Mouse (Mus musculus) G1E (cell line): ENCODE measurements around the gene Trp53i13. TPM values are rescaled to one million over a fixed set of nuclear protein-coding genes. Genes with fewer than 3 reads are reported as not detected.
A peak's percentile ranks its signal among the peaks of the same experiment; 100 is the strongest.

ENCODE experiments used
- ATAC-seq: 2 replicates; pipeline ENCODE4 v1.8.0; 2016; ENCODE audit warnings: mild to moderate bottlenecking; ENCODE audit not compliant: insufficient number of reproducible peaks, poor library complexity, low FRiP score, severe bottlenecking; ENCODE audit errors: extremely low read depth
- DNase-seq: peaks from one replicate; pipeline ENCODE4 v3.0.0; 2012; ENCODE audit warnings: low spot score
- H3K27me3 ChIP-seq: 2 replicates; pipeline ENCODE4 v1.6.1; 2012; ENCODE audit warnings: mild to moderate bottlenecking, low read length, inconsistent platforms; ENCODE audit not compliant: insufficient read depth
- H3K36me3 ChIP-seq: replicated peaks from 2 replicates; pipeline ENCODE3; 2012; ENCODE audit warnings: mild to moderate bottlenecking, inconsistent platforms
- H3K4me1 ChIP-seq: 2 replicates; pipeline ENCODE4 v1.6.1; 2012; ENCODE audit warnings: low read depth, low read length, inconsistent platforms, mixed read lengths; ENCODE audit not compliant: insufficient read depth
- H3K4me3 ChIP-seq: 2 replicates; pipeline ENCODE4 v1.5.1; 2012; ENCODE audit warnings: low read depth, mild to moderate bottlenecking, inconsistent platforms, low read length, moderate library complexity, mixed read lengths
- H3K9me3 ChIP-seq: replicated peaks from 2 replicates; pipeline ENCODE4 v1.6.1; 2012; ENCODE audit warnings: inconsistent platforms
- CTCF ChIP-seq: IDR thresholded peaks from 2 replicates; pipeline ENCODE4 v1.5.1; 2012; ENCODE audit warnings: low read depth, low read length, inconsistent platforms, mixed read lengths
- GATA1 ChIP-seq: IDR thresholded peaks from 2 replicates; pipeline ENCODE4 v1.6.1; 2012; ENCODE audit warnings: borderline replicate concordance, low read length, inconsistent platforms, mixed read lengths
- GATA2 ChIP-seq: IDR thresholded peaks from 2 replicates; pipeline ENCODE4 v1.6.1; 2012; ENCODE audit warnings: low read depth, low read length, inconsistent platforms, borderline replicate concordance
- POLR2AphosphoS5 ChIP-seq: IDR thresholded peaks from 2 replicates; pipeline ENCODE4 v1.6.1; 2012; ENCODE audit warnings: low read depth, low read length, inconsistent platforms; ENCODE audit not compliant: insufficient replicate concordance
- TAL1 ChIP-seq: conservative IDR thresholded peaks from 2 replicates; pipeline ENCODE4 v1.6.1; 2012; ENCODE audit warnings: low read depth, low read length, inconsistent platforms, mixed read lengths
- polyA plus RNA-seq: library from polyadenylated mRNA; stranded (reverse); fragments of >175 nt; gene quantifications from 2 replicates; pipeline ENCODE4 v1.2.3, GENCODE M21; 2012
- total RNA-seq, 2 experiments: library from RNA; stranded (forward) in 1 of 2; stranded (reverse) in 1 of 2; fragments of 200-1000 nt in 1 of 2; fragments of >200 nt in 1 of 2; fragmentation: Nextera tagmentation in 1 of 2; gene quantifications; 2 replicates each; pipeline ENCODE4 v1.2.3; 2014 to 2017

The Trp53i13 gene
- total and polyA plus RNA-seq, 3 experiments, result 0.71 to 5.4 (median 1.4) TPM

DNA sequence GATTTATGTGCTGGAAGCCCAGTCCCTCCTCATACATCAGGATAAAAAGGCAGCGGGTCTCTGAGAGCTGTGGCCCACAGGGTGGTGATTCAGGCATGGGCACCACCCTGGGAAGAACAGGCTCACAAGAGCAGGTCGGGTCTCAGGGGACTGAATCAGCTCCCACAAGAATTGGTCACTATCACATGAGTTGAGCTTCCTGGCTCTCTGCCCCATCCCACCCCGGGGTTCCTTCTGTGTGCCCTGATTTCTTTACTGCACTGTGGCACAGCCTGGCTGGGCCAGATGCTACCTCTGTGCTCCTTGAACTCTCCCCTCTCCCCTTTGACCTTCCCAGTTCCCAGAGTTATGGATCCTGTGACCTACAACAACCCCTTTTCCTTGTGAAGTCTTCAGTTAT is 32.7 kb downstream of the Trp53i13 start:
- H3K36me3 ChIP-seq, result no peaks in the 10 kb centered on the region
- TF ChIP-seq CTCF (no peak), POLR2AphosphoS5 (no peak), GATA2 (no peak), TAL1 (no peak), GATA1 (no peak)
- peaks cover 61% of the 10 kb centered on the region for H3K27me3 ChIP-seq
- no peaks in the 10 kb centered on the region for H3K4me1 ChIP-seq
- no peak overlapping the region for H3K4me3 ChIP-seq
- DNase-seq (no peak), ATAC-seq (no peak)
- H3K9me3 ChIP-seq, result no peaks in the 10 kb centered on the region

DNA sequence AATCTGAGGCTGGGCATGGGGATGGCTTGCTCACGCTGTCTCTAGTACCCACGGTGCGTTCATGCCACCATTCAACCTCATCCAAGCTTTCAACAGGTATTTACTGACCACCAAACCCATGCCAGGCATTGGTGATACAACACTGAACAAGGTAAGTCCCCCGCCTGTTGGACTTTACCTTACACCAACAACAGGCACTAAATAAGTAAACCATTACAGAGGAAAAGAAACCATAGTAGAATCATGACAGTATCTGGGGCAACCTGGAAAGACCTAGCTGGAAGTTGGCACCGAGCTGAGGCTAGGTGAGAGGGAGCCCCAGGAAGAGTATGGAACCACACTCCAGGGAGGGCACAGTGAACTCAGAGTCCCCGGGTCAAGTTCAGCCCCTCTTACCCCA is 38.9 kb downstream of the Trp53i13 start:
- Histone ChIP-seq H3K4me3 (no peak overlapping the region), H3K4me1 (no peaks in the 10 kb centered on the region; the same call in 1 of the 2 replicates), H3K27me3 (peaks cover 59% of the 10 kb centered on the region), H3K36me3 (no peaks in the 10 kb centered on the region), H3K9me3 (no peaks in the 10 kb centered on the region)
- ATAC-seq (no peak), DNase-seq (no peak)
- TF ChIP-seq GATA2, result no peak
- no peak for TF ChIP-seq POLR2AphosphoS5
- no peak for TF ChIP-seq CTCF
- TF ChIP-seq TAL1, result no peak
- TF ChIP-seq GATA1, result no peak

GRCm38 (mm10) chr11:77476216-77476615 is 39.6 kb downstream of the Trp53i13 start:
- DNase-seq, result no peak
- Histone ChIP-seq H3K4me1 (no peaks in the 10 kb centered on the region; the same call in 1 of the 2 replicates), H3K36me3 (no peaks in the 10 kb centered on the region), H3K4me3 (no peak overlapping the region), H3K9me3 (no peaks in the 10 kb centered on the region), H3K27me3 (peaks cover 54% of the 10 kb centered on the region)
- ATAC-seq, result no peak
- TF ChIP-seq GATA1 (no peak), CTCF (no peak), TAL1 (no peak), POLR2AphosphoS5 (no peak), GATA2 (no peak)

DNA sequence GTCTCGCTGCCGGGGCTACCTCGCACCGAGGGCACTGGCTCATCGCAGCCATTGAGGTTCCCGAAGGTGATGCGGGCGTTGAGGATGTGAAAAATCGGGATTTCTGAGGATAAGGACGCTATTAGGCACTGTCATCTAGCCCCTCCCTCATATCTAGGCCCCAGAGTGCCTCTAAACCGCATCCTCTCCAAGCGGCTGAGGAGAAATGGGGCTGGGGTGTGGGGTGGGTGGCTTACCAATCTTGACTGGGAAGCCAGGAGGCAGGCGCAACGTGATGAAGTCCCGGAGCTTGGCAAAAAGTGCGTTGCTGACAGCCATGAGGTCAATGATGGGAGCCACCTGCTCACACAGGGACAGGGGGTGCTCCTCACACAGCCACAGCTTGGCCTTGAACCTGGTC is 43.0 kb downstream of the Trp53i13 start:
- no peaks in the 10 kb centered on the region for H3K9me3 ChIP-seq
- H3K4me3 ChIP-seq, result no peak overlapping the region
- ATAC-seq (no peak), DNase-seq (no peak)
- TF ChIP-seq GATA2 (no peak), POLR2AphosphoS5 (no peak), CTCF (no peak), TAL1 (no peak), GATA1 (no peak)
- H3K36me3 ChIP-seq, result no peaks in the 10 kb centered on the region
- no peaks in the 10 kb centered on the region; the same call in 1 of the 2 replicates for H3K4me1 ChIP-seq
- H3K27me3 ChIP-seq, result peaks cover 60% of the 10 kb centered on the region

GRCm38 (mm10) chr11:77471407-77471806 is 44.4 kb downstream of the Trp53i13 start:
- H3K4me3 ChIP-seq, result no peak overlapping the region
- DNase-seq (no peak), ATAC-seq (no peak)
- no peaks in the 10 kb centered on the region for H3K36me3 ChIP-seq
- H3K9me3 ChIP-seq, result no peaks in the 10 kb centered on the region
- peaks cover 2% of the 10 kb centered on the region; the same call in 1 of the 2 replicates for H3K4me1 ChIP-seq
- peaks cover 60% of the 10 kb centered on the region for H3K27me3 ChIP-seq
- TF ChIP-seq POLR2AphosphoS5 (no peak), CTCF (no peak), TAL1 (no peak), GATA1 (no peak), GATA2 (no peak)

- TF ChIP-seq GATA1 (no peak), CTCF (no peak), POLR2AphosphoS5 (no peak), GATA2 (no peak), TAL1 (no peak)
- no peaks in the 10 kb centered on the region for H3K36me3 ChIP-seq
- H3K27me3 ChIP-seq, result peaks cover 70% of the 10 kb centered on the region
- no peaks in the 10 kb centered on the region for H3K9me3 ChIP-seq
- peaks cover 2% of the 10 kb centered on the region; the same call in 1 of the 2 replicates for H3K4me1 ChIP-seq
- no peak for DNase-seq
- no peak overlapping the region for H3K4me3 ChIP-seq
- ATAC-seq, result no peak
Measured at GRCm38 (mm10) chr11:77468397-77468796, 47.4 kb downstream of the Trp53i13 start.

DNA sequence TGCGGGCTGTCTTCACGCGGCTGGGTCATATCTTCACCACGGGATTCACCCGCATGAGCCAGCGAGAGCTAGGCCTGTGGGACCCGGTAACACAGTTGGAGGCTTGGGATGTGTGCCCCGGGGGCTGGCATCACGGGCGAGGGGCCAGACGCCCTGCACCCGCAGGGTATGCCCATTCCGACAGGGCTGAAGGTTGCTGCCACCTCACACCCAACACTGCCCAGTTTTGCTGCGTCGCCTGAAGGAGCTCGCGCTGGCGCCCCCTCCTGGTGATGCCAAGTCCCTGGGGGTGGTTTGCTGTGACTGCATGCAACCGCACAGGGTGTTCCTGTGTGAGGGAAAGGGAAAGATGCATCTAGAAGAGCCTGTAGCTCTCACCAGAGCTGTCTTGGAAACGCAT is 48.0 kb downstream of the Trp53i13 start:
- no peaks in the 10 kb centered on the region for H3K36me3 ChIP-seq
- H3K4me1 ChIP-seq, result peaks cover 2% of the 10 kb centered on the region; the same call in 1 of the 2 replicates
- no peak for TF ChIP-seq GATA2
- TF ChIP-seq CTCF, result peak; percentile 44; the same call in 1 of the 2 replicates
- no peak for TF ChIP-seq TAL1
- ATAC-seq (no peak), DNase-seq (no peak)
- peaks cover 71% of the 10 kb centered on the region for H3K27me3 ChIP-seq
- no peak overlapping the region for H3K4me3 ChIP-seq
- H3K9me3 ChIP-seq, result no peaks in the 10 kb centered on the region
